Mouse (Mus musculus) limb, embryonic 13.5 days (tissue): ENCODE measurements at regions not wholly inside any gene's neighbourhood (a gene's known extent, or its start where the extent isn't known, plus 50 kb on each side); places are given as distances from the start of the nearest gene placed in this dataset.
"Not testable (repeated sequence)": the region's sequence is repeated elsewhere in the genome, so short reads cannot be mapped to it uniquely, and the experiment has no call there.

Experiments used
- ATAC-seq: fragments of 200-750 bp; cut with Nextera tagmentation; 2 replicates; pipeline ENCODE4 v1.8.0; 2017; ENCODE audit warnings: low read depth, moderate number of reproducible peaks, moderate TSS enrichment; ENCODE audit not compliant: low FRiP score
- H3K27ac ChIP-seq: fragments of 300-500 bp; sonication (generic); 2 replicates; pipeline ENCODE4 v1.5.1; 2015; ENCODE audit warnings: inconsistent platforms, mild to moderate bottlenecking, moderate library complexity
- H3K27me3 ChIP-seq: fragments of 300-500 bp; sonication (generic); 2 replicates; pipeline ENCODE4 v1.6.1; 2015; ENCODE audit warnings: mild to moderate bottlenecking, inconsistent platforms
- H3K36me3 ChIP-seq: fragments of 300-500 bp; sonication (generic); 2 replicates; pipeline ENCODE4 v1.6.1; 2015; ENCODE audit warnings: inconsistent platforms, mild to moderate bottlenecking, moderate library complexity
- H3K4me1 ChIP-seq: fragments of 300-500 bp; sonication (generic); 2 replicates; pipeline ENCODE4 v1.6.1; 2015; ENCODE audit warnings: inconsistent platforms
- H3K4me2 ChIP-seq: fragments of 300-500 bp; sonication (generic); replicated peaks from 2 replicates; pipeline ENCODE4 v1.6.1; 2015; ENCODE audit warnings: inconsistent platforms, mild to moderate bottlenecking, moderate library complexity
- H3K4me3 ChIP-seq: fragments of 300-500 bp; sonication (generic); 2 replicates; pipeline ENCODE4 v1.5.1; 2015; ENCODE audit warnings: moderate library complexity, mild to moderate bottlenecking, inconsistent platforms
- H3K9ac ChIP-seq: fragments of 300-500 bp; sonication (generic); 2 replicates; pipeline ENCODE4 v1.6.1; 2015; ENCODE audit warnings: mild to moderate bottlenecking, inconsistent platforms
- H3K9me3 ChIP-seq: fragments of 300-500 bp; sonication (generic); 2 replicates; pipeline ENCODE4 v1.6.1; 2016; ENCODE audit warnings: inconsistent platforms
- WGBS: fragments of 180-500 bp; shearing (Covaris S2); methylation state at CpG from one replicate; pipeline ENCODE4 v1.1.7; 2015; 5-methylcytosine and 5-hydroxymethylcytosine counted together

DNA sequence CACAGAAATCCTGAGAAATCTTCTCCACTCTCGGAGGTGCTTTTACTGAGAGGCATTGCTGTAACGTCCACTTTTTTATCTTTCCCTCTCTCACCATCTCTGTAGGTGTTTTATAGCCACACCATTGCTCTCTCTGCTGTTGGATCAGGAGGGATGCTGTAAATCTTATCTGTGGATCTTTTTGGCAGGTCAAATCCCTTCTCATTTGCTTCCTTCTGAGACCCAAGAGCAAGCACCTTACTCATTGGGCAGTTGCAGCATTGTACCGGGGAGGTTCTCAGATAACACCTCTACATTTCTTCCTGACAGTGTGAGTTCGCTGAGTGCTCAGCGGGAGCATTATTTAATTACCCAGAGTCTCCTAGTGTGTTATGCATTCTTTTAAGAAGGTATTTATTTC, 75.5 kb upstream of the Acpp start:
- H3K27me3 ChIP-seq: peaks cover 10% of the 10 kb centered on the region; the same call in 1 of the 2 replicates
- no peak overlapping the region for H3K27ac ChIP-seq
- 19% methylated on average over 5 of the region's 5 CpGs for WGBS
- no peaks in the 10 kb centered on the region for H3K36me3 ChIP-seq
- no peak overlapping the region for H3K4me3 ChIP-seq
- no peak for ATAC-seq
- H3K9ac ChIP-seq: no peak overlapping the region
- no peaks in the 10 kb centered on the region for H3K9me3 ChIP-seq
- no peak overlapping the region for H3K4me2 ChIP-seq
- H3K4me1 ChIP-seq: peaks cover 19% of the 10 kb centered on the region

DNA sequence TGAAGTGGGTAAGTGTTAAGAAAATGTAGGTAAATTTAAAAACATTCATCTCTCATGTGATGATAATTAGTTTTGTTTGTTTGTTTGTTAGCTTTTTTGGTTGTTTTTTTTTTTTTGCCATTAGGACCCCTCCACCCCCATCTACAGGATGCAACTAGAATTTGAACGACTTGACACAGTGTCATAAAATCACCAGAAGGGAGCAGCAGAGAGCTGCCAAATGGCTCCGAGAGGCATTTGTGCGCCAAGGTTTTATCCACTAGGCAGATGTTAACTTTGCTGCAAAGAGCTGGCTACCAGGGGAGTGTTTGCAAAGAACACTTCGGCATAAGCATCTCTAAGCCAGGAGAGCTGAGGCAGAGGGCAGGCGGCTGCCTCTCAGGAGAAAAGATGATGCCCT, 72.7 kb upstream of the Acpp start:
- no peak for ATAC-seq
- 3% methylated on average over 5 of the region's 5 CpGs for WGBS
- Histone ChIP-seq H3K27ac (no peak overlapping the region), H3K36me3 (no peaks in the 10 kb centered on the region), H3K4me2 (no peak overlapping the region), H3K27me3 (peaks cover 10% of the 10 kb centered on the region; the same call in 1 of the 2 replicates), H3K4me3 (no peak overlapping the region), H3K9me3 (no peaks in the 10 kb centered on the region), H3K4me1 (peaks cover 23% of the 10 kb centered on the region), H3K9ac (no peak overlapping the region)

DNA sequence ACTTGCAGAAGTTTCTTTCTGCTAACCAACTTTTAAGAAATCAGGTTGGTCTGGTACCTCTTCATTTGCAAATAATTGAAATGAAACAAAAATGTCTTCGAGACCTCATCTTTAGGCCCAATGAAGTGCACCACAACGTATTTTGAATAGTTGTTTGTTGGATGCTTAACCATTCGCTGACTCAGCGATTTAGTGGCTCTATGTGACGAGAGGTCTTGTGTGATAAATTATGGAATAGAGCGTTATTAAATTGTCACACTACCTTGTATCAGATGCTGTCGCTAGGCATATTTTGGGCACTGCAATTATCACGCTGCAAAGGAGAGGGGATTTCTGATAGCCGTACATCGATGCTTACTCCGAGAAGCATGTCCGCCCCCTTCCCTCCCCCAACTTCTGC, 71.8 kb upstream of the Acpp start:
- Histone ChIP-seq H3K27ac (no peak overlapping the region), H3K4me3 (peak overlapping the region; percentile 38), H3K27me3 (peaks cover 10% of the 10 kb centered on the region; the same call in 1 of the 2 replicates), H3K4me1 (peaks cover 23% of the 10 kb centered on the region), H3K9me3 (no peaks in the 10 kb centered on the region), H3K4me2 (peak overlapping the region; percentile 62), H3K9ac (no peak overlapping the region), H3K36me3 (no peaks in the 10 kb centered on the region)
- ATAC-seq: no peak
- 30% methylated on average over 12 of the region's 12 CpGs for WGBS

DNA sequence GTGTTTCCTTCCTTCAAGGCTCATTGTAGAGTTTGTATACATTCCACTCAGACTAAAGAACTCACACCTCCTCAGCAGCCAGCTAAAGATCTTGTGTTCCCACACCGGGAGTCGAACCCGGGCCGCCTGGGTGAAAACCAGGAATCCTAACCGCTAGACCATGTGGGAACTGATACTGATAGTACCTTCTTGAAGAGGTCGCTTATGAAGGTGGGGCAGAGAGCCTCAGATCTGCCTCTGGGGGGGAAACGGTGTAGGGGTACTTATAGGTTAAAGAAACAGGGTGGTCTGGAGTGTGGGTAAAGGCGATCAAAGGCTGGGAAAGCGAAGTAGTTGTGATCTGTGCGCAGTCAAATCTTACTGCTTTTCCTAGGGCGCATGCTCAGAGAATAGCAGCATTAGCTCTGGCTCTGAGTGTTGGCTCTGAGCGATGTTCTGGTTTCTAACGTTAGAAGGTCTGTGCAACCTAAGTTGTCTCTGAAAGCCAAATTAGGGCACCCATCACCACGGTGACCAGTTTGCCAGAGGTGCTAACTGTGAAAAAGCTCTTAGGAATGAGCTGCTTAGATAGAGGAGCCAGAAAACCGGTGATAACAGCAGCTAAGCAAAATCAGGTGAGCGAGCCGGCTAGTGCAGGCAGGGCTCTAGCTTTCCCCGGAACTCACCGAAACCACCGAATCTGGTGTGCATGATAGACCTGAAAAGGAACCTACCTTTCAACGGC, 71.2 kb upstream of the Acpp start:
- 15% methylated on average over 21 of the region's 21 CpGs for WGBS
- H3K4me1 ChIP-seq: peaks cover 23% of the 10 kb centered on the region
- H3K27ac ChIP-seq: no peak overlapping the region
- peak; percentile 38; the same call in 1 of the 2 replicates for ATAC-seq
- H3K4me2 ChIP-seq: peak overlapping the region; percentile 62
- H3K9me3 ChIP-seq: no peaks in the 10 kb centered on the region
- no peaks in the 10 kb centered on the region for H3K36me3 ChIP-seq
- H3K9ac ChIP-seq: no peak overlapping the region
- peaks cover 10% of the 10 kb centered on the region; the same call in 1 of the 2 replicates for H3K27me3 ChIP-seq
- peak overlapping the region; percentile 38 for H3K4me3 ChIP-seq

DNA sequence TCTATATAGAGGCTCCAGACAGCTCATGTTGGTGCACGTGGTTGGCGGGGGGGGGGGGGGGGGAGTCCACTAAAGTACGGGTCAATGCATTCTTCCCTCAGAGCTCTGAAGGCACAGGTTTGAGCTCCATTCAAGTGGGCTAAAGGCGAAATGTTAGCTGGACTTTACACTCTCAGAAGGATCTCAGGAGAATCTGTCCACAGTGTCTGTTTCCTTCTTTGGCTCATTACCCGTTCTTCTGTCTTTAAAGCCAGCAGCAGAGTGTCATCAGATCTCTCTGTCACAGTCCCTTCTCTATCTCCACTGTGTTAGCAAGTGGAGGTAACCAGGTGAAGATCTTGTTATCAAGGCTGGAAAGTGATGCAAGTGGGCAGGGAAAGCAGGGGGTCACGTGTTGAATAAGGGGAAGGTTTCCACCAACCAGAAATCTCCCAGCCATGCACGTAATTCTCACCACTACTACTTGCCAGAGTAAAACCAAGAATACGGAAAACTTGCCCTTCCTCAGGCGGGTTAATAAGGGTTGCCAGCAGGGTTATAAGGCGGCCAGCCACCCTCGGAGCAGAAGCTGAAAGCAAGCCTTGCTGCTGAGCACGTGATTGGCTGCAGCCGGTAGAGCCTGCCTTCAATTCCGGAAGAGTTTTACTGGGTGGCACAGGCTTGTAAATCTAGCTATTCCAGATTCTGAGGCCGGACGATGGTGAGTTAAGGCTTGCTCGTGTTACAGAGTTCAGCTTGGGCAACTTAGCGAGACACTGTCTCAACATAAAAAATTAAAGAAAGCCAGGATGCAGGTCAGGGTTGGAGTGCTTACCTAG, 70.2 kb upstream of the Acpp start:
- peaks cover 10% of the 10 kb centered on the region; the same call in 1 of the 2 replicates for H3K27me3 ChIP-seq
- peak; percentile 64 for ATAC-seq
- 17% methylated on average over 17 of the region's 18 CpGs for WGBS
- H3K27ac ChIP-seq: no peak overlapping the region
- H3K4me3 ChIP-seq: peak overlapping the region; percentile 38
- no peak overlapping the region for H3K9ac ChIP-seq
- no peaks in the 10 kb centered on the region for H3K9me3 ChIP-seq
- peaks cover 23% of the 10 kb centered on the region for H3K4me1 ChIP-seq
- peak overlapping the region; percentile 62 for H3K4me2 ChIP-seq
- no peaks in the 10 kb centered on the region for H3K36me3 ChIP-seq

DNA sequence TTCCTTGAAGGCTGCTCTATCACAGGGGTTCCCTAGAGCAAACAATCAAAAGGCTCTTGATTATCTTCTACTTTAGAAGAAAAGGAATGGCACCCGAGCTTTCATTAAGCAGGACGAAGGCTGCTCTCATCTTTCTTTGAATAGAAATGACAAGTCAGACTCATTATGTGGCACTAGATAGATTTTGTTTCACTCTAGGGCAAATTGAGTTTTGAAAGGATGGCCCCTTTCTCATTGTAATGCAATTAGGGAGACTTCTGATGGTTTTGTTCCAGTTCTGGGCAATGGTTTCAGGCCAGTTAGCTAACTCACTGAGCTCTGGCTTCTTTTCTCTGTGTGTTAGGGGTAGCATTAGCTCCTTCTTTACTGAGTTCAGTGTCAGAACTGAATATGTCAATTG, 69.5 kb upstream of the Acpp start:
- H3K4me3 ChIP-seq: no peak overlapping the region
- H3K36me3 ChIP-seq: no peaks in the 10 kb centered on the region
- WGBS: 88% methylated on average over 2 of the region's 2 CpGs
- no peak overlapping the region for H3K9ac ChIP-seq
- no peak overlapping the region for H3K27ac ChIP-seq
- no peaks in the 10 kb centered on the region for H3K9me3 ChIP-seq
- H3K27me3 ChIP-seq: peaks cover 10% of the 10 kb centered on the region; the same call in 1 of the 2 replicates
- H3K4me1 ChIP-seq: peaks cover 23% of the 10 kb centered on the region
- ATAC-seq: no peak
- H3K4me2 ChIP-seq: no peak overlapping the region

DNA sequence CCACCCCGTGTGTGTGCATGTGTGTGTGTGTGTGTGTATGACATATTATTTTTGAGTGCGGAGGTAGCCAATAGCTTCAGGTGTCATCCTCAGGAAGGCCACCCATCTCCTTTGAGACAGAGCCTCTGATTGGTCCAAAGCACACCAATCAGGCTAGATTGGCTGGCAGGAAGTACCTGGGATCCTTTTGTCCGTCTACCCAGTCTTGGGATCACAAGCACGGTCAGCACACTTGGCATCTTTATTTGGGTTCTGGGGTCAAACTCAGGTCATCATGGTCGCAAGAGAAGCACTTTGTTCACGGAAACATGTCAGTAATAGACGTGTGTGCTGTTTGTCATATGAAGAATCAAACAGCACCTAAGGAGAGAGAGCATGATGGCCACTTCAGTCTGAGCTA, 68.9 kb upstream of the Acpp start:
- Histone ChIP-seq H3K27me3 (peaks cover 10% of the 10 kb centered on the region; the same call in 1 of the 2 replicates), H3K9me3 (no peaks in the 10 kb centered on the region), H3K4me3 (no peak overlapping the region), H3K4me2 (no peak overlapping the region), H3K9ac (no peak overlapping the region), H3K36me3 (no peaks in the 10 kb centered on the region), H3K4me1 (peaks cover 23% of the 10 kb centered on the region), H3K27ac (no peak overlapping the region)
- ATAC-seq: no peak
- WGBS: 71% methylated on average over 7 of the region's 7 CpGs

DNA sequence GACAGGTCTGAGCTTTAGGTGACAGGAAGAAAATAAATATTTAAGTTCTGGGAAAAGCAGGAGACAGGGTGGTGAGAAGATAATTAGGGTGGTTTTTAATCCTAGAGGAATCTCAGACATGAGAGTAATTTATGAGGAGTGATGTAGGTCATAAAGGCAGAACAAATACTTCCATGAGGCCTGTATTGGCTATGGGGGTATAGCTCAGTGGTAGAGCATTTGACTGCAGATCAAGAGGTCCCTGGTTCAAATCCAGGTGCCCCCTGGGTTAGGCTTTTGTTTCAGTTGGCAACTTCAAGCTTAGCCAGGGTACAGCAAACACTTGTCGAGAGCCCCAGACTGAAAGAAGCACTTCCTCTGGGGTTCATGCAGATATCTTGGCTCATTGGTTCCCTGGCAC, 66.3 kb upstream of the Acpp start:
- 29% methylated on average over 1 of the region's 1 CpGs for WGBS
- Histone ChIP-seq H3K9ac (no peak overlapping the region), H3K4me1 (peaks cover 11% of the 10 kb centered on the region; the same call in 1 of the 2 replicates), H3K27ac (no peak overlapping the region), H3K9me3 (no peaks in the 10 kb centered on the region), H3K36me3 (no peaks in the 10 kb centered on the region), H3K27me3 (peaks cover under 1% of the 10 kb centered on the region; the same call in 1 of the 2 replicates), H3K4me3 (no peak overlapping the region), H3K4me2 (no peak overlapping the region)
- ATAC-seq: no peak

DNA sequence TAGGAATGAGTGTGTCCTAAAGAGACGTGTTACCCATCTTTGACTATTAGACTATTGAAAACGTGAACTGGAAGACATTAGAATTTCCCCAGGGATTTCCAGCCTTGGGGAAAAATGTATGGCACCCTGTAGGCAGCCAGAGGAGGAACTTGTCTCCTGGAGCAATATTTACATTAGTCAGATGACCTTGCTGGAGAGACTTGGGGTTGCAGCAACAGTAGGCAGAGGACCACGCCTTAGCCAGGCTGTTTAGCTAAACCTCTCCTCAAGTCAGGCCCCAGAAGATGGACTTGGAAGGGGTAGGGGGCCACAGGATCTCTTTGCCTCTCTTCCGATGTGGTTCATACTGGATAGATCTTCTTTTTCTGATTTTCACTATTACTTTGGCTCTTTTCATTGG, 64.1 kb upstream of the Acpp start:
- no peak overlapping the region for H3K9ac ChIP-seq
- H3K36me3 ChIP-seq: no peaks in the 10 kb centered on the region
- 81% methylated on average over 4 of the region's 4 CpGs for WGBS
- H3K27me3 ChIP-seq: no peaks in the 10 kb centered on the region; the same call in 1 of the 2 replicates
- H3K4me3 ChIP-seq: no peak overlapping the region
- no peak for ATAC-seq
- no peaks in the 10 kb centered on the region for H3K4me1 ChIP-seq
- H3K27ac ChIP-seq: no peak overlapping the region
- no peaks in the 10 kb centered on the region for H3K9me3 ChIP-seq
- no peak overlapping the region for H3K4me2 ChIP-seq

DNA sequence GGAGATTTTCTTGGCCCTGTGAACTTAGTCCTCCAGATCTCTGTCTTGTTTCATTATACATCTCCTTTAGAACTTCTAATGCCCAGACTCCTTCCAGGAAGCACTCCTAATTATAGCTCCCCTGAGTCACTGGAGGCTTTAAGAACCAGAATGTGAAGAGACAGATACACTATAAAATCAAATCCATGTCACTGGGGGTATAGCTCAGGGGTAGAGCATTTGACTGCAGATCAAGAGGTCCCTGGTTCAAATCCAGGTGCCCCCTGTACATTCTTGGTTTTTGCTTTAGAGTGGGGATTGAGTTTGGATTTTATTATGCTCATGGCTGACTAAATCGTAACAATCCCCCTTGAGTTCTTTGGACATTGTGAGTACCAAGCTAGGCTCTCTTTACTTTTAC, 62.4 kb upstream of the Acpp start:
- no peak overlapping the region for H3K4me3 ChIP-seq
- WGBS: 84% methylated on average over 1 of the region's 1 CpGs
- no peak overlapping the region for H3K27ac ChIP-seq
- H3K9ac ChIP-seq: no peak overlapping the region
- ATAC-seq: no peak
- no peaks in the 10 kb centered on the region for H3K27me3 ChIP-seq
- H3K4me1 ChIP-seq: no peaks in the 10 kb centered on the region
- no peaks in the 10 kb centered on the region for H3K9me3 ChIP-seq
- H3K36me3 ChIP-seq: no peaks in the 10 kb centered on the region
- no peak overlapping the region for H3K4me2 ChIP-seq

DNA sequence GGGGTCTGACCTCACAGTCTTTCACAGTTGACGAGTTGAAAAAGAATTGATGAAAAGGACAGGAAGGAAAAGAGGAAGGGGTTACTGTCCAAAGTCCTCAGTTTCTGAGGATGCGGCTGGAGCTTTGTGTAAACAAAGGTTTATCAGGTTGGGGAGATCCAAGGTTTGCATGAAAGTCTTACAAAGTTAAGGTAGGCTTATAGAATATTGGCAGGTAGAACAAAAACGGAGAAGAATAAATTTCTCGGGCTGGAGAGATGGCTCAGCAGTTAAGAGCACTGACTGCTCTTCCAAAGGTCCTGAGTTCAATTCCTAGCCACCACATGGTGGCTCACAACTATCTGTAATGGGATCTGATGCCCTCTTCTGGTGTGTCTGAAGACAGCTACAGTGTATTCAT, 60.9 kb upstream of the Acpp start:
- not testable (repeated sequence) for H3K9ac ChIP-seq, ATAC-seq, H3K4me2 ChIP-seq, H3K4me3 ChIP-seq, H3K27ac ChIP-seq, H3K4me1 ChIP-seq, H3K9me3 ChIP-seq, H3K27me3 ChIP-seq, H3K36me3 ChIP-seq
- WGBS: 77% methylated on average over 4 of the region's 4 CpGs

DNA sequence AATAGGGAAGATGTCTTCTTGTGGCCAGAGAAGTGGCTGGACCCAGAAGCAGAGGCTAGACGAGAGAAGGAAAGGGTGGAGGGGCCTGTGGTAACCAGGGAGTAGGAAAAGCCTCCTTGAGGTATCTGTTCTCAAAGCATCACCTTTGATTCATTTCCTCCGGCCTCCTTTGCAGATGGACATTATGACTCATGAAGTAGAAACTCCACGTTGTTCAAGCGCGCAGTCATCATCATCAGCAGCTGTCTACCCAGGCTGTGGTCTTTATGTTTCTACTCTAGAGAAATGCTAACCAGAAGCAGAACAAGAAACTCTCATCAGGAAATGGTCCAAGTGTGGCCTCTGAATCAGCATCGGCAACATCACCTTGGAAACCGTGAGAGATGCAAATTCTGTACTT, 50.3 kb upstream of the Acpp start:
- Histone ChIP-seq H3K27ac (no peak overlapping the region), H3K4me1 (no peaks in the 10 kb centered on the region), H3K4me2 (no peak overlapping the region), H3K9ac (no peak overlapping the region), H3K36me3 (no peaks in the 10 kb centered on the region), H3K4me3 (no peak overlapping the region), H3K9me3 (no peaks in the 10 kb centered on the region), H3K27me3 (no peaks in the 10 kb centered on the region)
- no peak for ATAC-seq
- 92% methylated on average over 7 of the region's 7 CpGs for WGBS
